25 mouse cellular contexts compared by ENCODE assay signal in the genomic region with DNA sequence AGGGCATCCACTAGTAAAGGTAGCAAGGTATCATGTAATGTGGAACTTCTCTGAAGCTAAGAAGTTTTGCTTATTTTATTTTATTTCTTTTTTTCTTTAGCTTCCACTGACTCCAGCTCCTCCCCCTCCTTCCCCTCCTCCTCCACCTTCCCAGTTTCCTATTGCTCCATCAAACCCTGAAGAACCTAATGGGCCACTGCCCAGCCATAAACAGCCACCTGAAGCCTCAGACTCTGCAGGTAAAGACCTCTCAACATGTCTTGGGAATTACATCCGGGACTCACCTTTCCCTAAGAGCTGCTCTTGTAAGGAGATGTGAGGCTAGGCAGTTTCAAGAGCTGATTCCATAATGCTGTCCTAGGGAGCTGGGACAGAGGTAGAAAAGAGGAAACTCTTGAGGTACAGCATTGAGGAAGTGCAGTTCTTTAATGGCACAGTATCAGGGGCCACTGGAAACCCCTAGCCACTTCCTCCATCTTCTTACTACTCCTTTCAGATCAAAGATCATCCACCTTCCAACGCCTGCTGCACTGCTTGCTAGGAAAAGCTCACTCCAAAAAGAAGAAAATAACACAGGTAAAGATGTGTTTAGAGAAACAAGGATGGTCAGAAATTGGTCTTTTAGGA. TPM values are rescaled to one million over a fixed set of nuclear protein-coding genes. Genes with fewer than 3 reads are reported as not detected.
A peak's percentile ranks its signal among the peaks of the same experiment; 100 is the strongest.
DNase-seq lines count a peak whose midpoint lies in the region; ATAC-seq and TF ChIP-seq lines count a peak whose summit lies in the region.
"Had no signal": no experiment of that assay in that cellular context is flagged by ENCODE, and none has a peak within 500 bp of the region (broad histone marks: within the 10 kb centered on the region; RNA-seq: fewer than 3 reads in every experiment).

No protein-coding gene starts in this region.

- no peaks in the 10 kb centered on the region for H3K4me1 ChIP-seq in kidney, embryonic 16.5 days (ENCODE audit: insufficient read depth, low read length)
- H3K4me1 ChIP-seq in intestine, postnatal 0 days (replicated peaks; ENCODE audit: control insufficient read depth, insufficient read depth, low read length), result 0 out of 2 replicates have a peak, but pooled peaks cover 3% of the 10 kb centered on the region
- H3K4me1 ChIP-seq: limb, embryonic 12.5 days; liver, embryonic 15.5 days; stomach, embryonic 15.5 days had no signal

- 0 out of 2 replicates have a peak, but pooled peaks have one; percentile 15 for ATAC-seq in kidney, embryonic 16.5 days (ENCODE audit: low FRiP score, low TSS enrichment)
- ATAC-seq in common myeloid progenitor, adult 5-6 weeks (replicated peaks; ENCODE audit: low read depth, poor library complexity, severe bottlenecking), result peak; percentile 87
- peak; percentile 61 for ATAC-seq in intestine, postnatal 0 days
- ATAC-seq: CD4-positive, CD25-positive, alpha-beta regulatory T cell, adult 4 months; forebrain, embryonic 14.5 days had no signal

- H3K36me3 ChIP-seq in kidney, embryonic 16.5 days (ENCODE audit: insufficient read depth, low read length), result no peaks in the 10 kb centered on the region
- H3K36me3 ChIP-seq in intestine, postnatal 0 days (ENCODE audit: control insufficient read depth, insufficient read depth), result no peaks in the 10 kb centered on the region
- H3K36me3 ChIP-seq in splenic B cell, adult 2 months (ENCODE audit: control insufficient read depth, insufficient read depth, low read length, poor library complexity, severe bottlenecking), result no peaks in the 10 kb centered on the region
- H3K36me3 ChIP-seq: liver, embryonic 15.5 days; stomach, embryonic 15.5 days had no signal

- H3K27me3 ChIP-seq in kidney, embryonic 16.5 days (ENCODE audit: insufficient read depth, low read length), result no peaks in the 10 kb centered on the region
- no peaks in the 10 kb centered on the region for H3K27me3 ChIP-seq in intestine, postnatal 0 days (replicated peaks; ENCODE audit: control insufficient read depth, insufficient read depth, low read length)
- no peaks in the 10 kb centered on the region for H3K27me3 ChIP-seq in splenic B cell, adult 2 months (ENCODE audit: control insufficient read depth, insufficient read depth, low read length, poor library complexity, severe bottlenecking)
- H3K27me3 ChIP-seq: limb, embryonic 12.5 days; liver, embryonic 15.5 days; stomach, embryonic 15.5 days had no signal

- intact Hi-C loops in left cerebral cortex, postnatal 25 days (cut with DNase I), result no loop called here

- no peak overlapping the region for H3K4me3 ChIP-seq in kidney, embryonic 16.5 days (ENCODE audit: low read length)
- no peak overlapping the region for H3K4me3 ChIP-seq in intestine, postnatal 0 days (ENCODE audit: low read depth, low read length)
- H3K4me3 ChIP-seq: limb, embryonic 12.5 days; liver, embryonic 15.5 days; stomach, embryonic 15.5 days had no signal

- no peak overlapping the region for H3K9ac ChIP-seq in kidney, embryonic 16.5 days (replicated peaks; ENCODE audit: low read length)
- no peak overlapping the region for H3K9ac ChIP-seq in intestine, postnatal 0 days (ENCODE audit: low read depth, low read length)
- H3K9ac ChIP-seq: hindbrain, embryonic 14.5 days; limb, embryonic 12.5 days; liver, embryonic 15.5 days; lung, embryonic 14.5 days; stomach, embryonic 15.5 days had no signal

- no peak for TF ChIP-seq CTCF in intestine, postnatal 0 days (IDR thresholded peaks at IDR 0.05; ENCODE audit: low read depth)

- no peak for DNase-seq in kidney, postnatal 10 days
- peak; percentile 17 for DNase-seq in splenic B cell, adult 2 months (ENCODE audit: low read depth, low spot score)
- DNase-seq in left cerebral cortex, postnatal 25 days (ENCODE audit: low spot score in 2 of 2), result no peak
- no peak for DNase-seq in T-cell, adult 2 months (ENCODE audit: low spot score)
- DNase-seq in retina, postnatal 1 day, result no peak
- DNase-seq: cerebellum, adult 8-10 months; heart, postnatal 4 days; midbrain, embryonic 14.5 days; right cerebral cortex, postnatal 14 days had no signal

- no peak overlapping the region for H3K4me2 ChIP-seq in kidney, embryonic 16.5 days (replicated peaks; ENCODE audit: low read depth, low read length)
- H3K4me2 ChIP-seq in intestine, postnatal 0 days (replicated peaks; ENCODE audit: low read depth), result no peak overlapping the region
- H3K4me2 ChIP-seq: heart, embryonic 11.5 days; hindbrain, embryonic 14.5 days; limb, embryonic 12.5 days; liver, embryonic 15.5 days; lung, embryonic 14.5 days; stomach, embryonic 15.5 days had no signal

- H3K27ac ChIP-seq in kidney, embryonic 16.5 days (ENCODE audit: low read length), result no peak overlapping the region
- H3K27ac ChIP-seq in intestine, postnatal 0 days (ENCODE audit: low read depth, low read length), result no peak overlapping the region
- H3K27ac ChIP-seq: hindbrain, embryonic 14.5 days; kidney, postnatal 0 days; limb, embryonic 12.5 days; liver, embryonic 15.5 days; stomach, embryonic 15.5 days had no signal

- no peaks in the 10 kb centered on the region for H3K9me3 ChIP-seq in kidney, embryonic 16.5 days (ENCODE audit: low read length)
- no peaks in the 10 kb centered on the region for H3K9me3 ChIP-seq in intestine, postnatal 0 days (ENCODE audit: control insufficient read depth)
- H3K9me3 ChIP-seq: limb, embryonic 12.5 days; liver, embryonic 15.5 days; stomach, embryonic 15.5 days had no signal

- 84% methylated on average over 2 of the region's 2 CpGs for WGBS in kidney, embryonic 16.5 days
- 57% methylated on average over 2 of the region's 2 CpGs for WGBS in intestine, postnatal 0 days

RNA-seq across cellular contexts. Expression of a gene that starts 13.9 kb away (rescaled TPM):
- 0.11 and 0.13 TPM in 2 replicates for polyA plus RNA-seq in kidney, embryonic 16.5 days (2015; fragmentation: Nextera tagmentation; extraction: Ambion mirVana)
- total RNA-seq in common myeloid progenitor, adult 5-6 weeks (2017), result not detected in 2 replicates
- 0.05 and 0.12 TPM in 2 replicates for polyA plus RNA-seq in intestine, postnatal 0 days (2015; fragmentation: Nextera tagmentation; extraction: Ambion mirVana)
- total RNA-seq in left cerebral cortex, postnatal 25 days (2021), result 100 to 1,000 TPM; 118 to 121 TPM
- total RNA-seq: liver, adult 2 months had no signal
- polyA plus RNA-seq: CD4-positive, CD25-positive, alpha-beta regulatory T cell, adult 4 months; kidney, postnatal 0 days; liver, adult 2 months; liver, embryonic 15.5 days had no signal

RNA-seq across cellular contexts. Expression of a gene that starts 24.1 kb away (rescaled TPM):
- 0.17 and 0.29 TPM in 2 replicates for polyA plus RNA-seq in kidney, embryonic 16.5 days (2015; fragmentation: Nextera tagmentation; extraction: Ambion mirVana)
- total RNA-seq in common myeloid progenitor, adult 5-6 weeks (2017), result not detected in 2 replicates
- polyA plus RNA-seq in intestine, postnatal 0 days (2015; fragmentation: Nextera tagmentation; extraction: Ambion mirVana), result 0.12 and 0.18 TPM in 2 replicates
- total RNA-seq in left cerebral cortex, postnatal 25 days (2021), result 1 to 10 TPM; 3.5 to 3.7 TPM
- polyA plus RNA-seq: CD4-positive, CD25-positive, alpha-beta regulatory T cell, adult 4 months; lung, embryonic 14.5 days had no signal

RNA-seq across cellular contexts. Expression of a gene that starts 38.9 kb away (rescaled TPM):
- 115 and 130 TPM in 2 replicates for polyA plus RNA-seq in kidney, embryonic 16.5 days (2015; fragmentation: Nextera tagmentation; extraction: Ambion mirVana)
- total RNA-seq in common myeloid progenitor, adult 5-6 weeks (2017), result 34.5 and 48.0 TPM in 2 replicates
- polyA plus RNA-seq in intestine, postnatal 0 days (2015; fragmentation: Nextera tagmentation; extraction: Ambion mirVana), result 50.9 and 54.8 TPM in 2 replicates
- total RNA-seq in left cerebral cortex, postnatal 25 days (2021), result 10 to 100 TPM; 51.4 to 53.4 TPM

RNA-seq across cellular contexts. Expression of a gene that starts 45.8 kb away (rescaled TPM):
- 70.6 and 71.2 TPM in 2 replicates for polyA plus RNA-seq in kidney, embryonic 16.5 days (2015; fragmentation: Nextera tagmentation; extraction: Ambion mirVana)
- 88.4 and 100 TPM in 2 replicates for total RNA-seq in common myeloid progenitor, adult 5-6 weeks (2017)
- polyA plus RNA-seq in intestine, postnatal 0 days (2015; fragmentation: Nextera tagmentation; extraction: Ambion mirVana), result 13.0 and 13.4 TPM in 2 replicates
- total RNA-seq in left cerebral cortex, postnatal 25 days (2021), result 10 to 100 TPM; 21.7 to 26.6 TPM

RNA-seq across cellular contexts. Expression of a gene that starts 48.8 kb away (rescaled TPM):
- polyA plus RNA-seq in kidney, embryonic 16.5 days (2015; fragmentation: Nextera tagmentation; extraction: Ambion mirVana), result 4.6 and 4.9 TPM in 2 replicates
- total RNA-seq in common myeloid progenitor, adult 5-6 weeks (2017), result not detected in 2 replicates
- 29.7 and 32.4 TPM in 2 replicates for polyA plus RNA-seq in intestine, postnatal 0 days (2015; fragmentation: Nextera tagmentation; extraction: Ambion mirVana)
- total RNA-seq in left cerebral cortex, postnatal 25 days (2021), result not detected
- total RNA-seq: gastrocnemius, adult 8-10 months; gastrocnemius, postnatal 4 days; left cerebral cortex, postnatal 14 days had no signal
- polyA plus RNA-seq: CD4-positive, CD25-positive, alpha-beta regulatory T cell, adult 4 months; forebrain, embryonic 14.5 days; heart, embryonic 11.5 days; hindbrain, embryonic 14.5 days had no signal

Comparison
In these comparisons a context has a peak if more than half of its experiments do, and no peak if none do; other contexts are left out.
1. ATAC-seq: peak in every context shown above with its lines; median percentile 87 in common myeloid progenitor, adult 5-6 weeks; 61 in intestine, postnatal 0 days; 15 in kidney, embryonic 16.5 days.
2. RNA of a gene that starts 13.9 kb away (total RNA-seq): 118 to 121 TPM in left cerebral cortex, postnatal 25 days; not detected in common myeloid progenitor, adult 5-6 weeks; every median in the first group is over 100 times any median in the second.